Mouse (Mus musculus) layer of hippocampus, postnatal 10 days (tissue): ENCODE results near the gene Slc22a3. TPM values are rescaled to one million over a fixed set of nuclear protein-coding genes. Genes with fewer than 3 reads are reported as not detected.

Source experiments
- DNase-seq, 2 experiments: peaks; one replicate each; pipeline ENCODE4 v3.0.0; 2021; ENCODE audit warnings: low spot score in 2 of 2
- total RNA-seq, 2 experiments: library from RNA; stranded (reverse); gene quantifications; 2 replicates each; pipeline ENCODE4 v1.2.3; 2021

Slc22a3 gene
- total RNA-seq, 2 experiments from 2014 or later = 3.6 to 4.2 TPM

DNA sequence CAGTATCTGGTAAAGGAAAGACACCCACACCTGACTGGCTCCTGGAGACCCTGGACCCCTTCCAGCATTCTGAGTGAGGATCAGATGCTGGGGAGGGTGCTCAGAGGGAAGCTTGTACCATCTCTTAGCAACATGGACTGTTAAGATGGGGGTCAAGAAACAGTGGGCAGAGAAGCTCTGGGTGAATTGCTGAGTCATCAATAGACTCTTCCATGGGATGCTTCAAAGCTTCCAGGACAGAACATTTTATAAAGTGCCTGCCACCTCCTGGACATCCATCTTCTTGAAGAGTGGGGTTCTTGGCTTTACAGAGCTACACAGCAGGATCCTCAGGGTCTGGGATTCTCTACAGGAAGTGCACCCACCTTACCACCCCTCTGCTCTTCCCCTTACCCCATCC lies 35.0 kb downstream of the Slc22a3 start:
- no peak for DNase-seq

- DNase-seq = no peak
Measured at GRCm38 (mm10) chr17:12468745-12469144, 38.8 kb downstream of the Slc22a3 start.

DNA sequence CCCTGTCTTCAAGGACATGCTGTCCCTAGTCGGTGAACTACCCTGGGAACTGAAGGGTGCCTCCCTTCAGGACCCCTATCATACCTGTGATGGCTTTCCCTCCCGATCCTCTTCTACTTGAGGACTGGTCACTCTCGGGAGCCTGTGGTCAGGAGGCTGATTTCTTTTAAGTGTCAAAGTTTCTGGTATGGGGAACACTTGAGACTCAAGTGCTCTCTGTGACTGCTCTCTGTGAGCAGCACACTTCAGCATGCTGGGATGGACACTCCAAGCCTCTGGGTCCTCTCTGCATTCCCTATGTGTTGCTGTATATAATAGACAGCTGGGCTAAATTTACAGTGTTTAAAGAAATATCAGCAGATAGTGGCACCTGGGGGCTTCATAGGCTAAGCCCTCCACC lies 39.9 kb downstream of the Slc22a3 start:
- no peak for DNase-seq

DNA sequence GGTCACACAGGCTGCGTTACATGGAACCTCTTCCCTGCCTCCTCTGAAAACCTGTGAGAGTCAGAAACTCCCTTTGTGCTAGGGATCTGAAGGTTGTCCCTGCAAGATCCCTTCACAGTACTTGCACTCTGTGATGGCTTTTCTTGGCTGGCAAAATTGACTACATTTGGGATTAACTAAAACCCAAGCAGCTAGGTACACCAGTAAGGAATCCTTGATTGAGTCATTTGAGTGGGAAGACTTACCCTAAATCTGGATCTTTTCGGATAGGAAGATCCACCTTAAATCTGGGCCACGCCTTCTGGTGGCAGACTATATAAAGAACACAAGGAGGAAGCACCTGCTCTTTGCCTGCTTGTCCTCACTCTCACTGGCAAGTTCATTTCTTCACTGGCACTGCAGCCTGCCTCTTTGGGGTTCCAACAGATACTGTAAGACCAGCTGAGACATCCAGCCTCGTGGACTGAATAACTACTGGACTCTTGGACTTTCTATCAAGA lies 41.0 kb downstream of the Slc22a3 start:
- no peak for DNase-seq

DNA sequence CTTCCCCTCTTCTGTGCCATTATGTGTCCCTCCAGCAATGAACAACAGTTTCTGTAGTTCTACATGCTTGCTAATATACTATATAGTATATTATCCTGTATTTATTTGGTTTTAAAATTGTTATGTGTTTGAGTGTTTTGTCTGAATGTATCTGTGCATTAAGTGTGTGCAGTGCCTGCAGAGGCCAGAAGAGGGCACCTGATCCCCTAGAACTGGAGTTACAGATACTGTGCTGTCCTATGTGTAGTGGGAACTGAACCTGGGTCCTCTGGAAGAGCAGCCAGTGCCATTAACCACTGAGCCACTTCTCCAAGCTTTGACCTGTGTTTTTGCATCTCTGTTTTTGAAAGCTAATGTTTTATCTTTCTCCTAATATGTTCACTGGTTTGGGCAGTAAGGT lies 46.3 kb downstream of the Slc22a3 start:
- DNase-seq = no peak

DNA sequence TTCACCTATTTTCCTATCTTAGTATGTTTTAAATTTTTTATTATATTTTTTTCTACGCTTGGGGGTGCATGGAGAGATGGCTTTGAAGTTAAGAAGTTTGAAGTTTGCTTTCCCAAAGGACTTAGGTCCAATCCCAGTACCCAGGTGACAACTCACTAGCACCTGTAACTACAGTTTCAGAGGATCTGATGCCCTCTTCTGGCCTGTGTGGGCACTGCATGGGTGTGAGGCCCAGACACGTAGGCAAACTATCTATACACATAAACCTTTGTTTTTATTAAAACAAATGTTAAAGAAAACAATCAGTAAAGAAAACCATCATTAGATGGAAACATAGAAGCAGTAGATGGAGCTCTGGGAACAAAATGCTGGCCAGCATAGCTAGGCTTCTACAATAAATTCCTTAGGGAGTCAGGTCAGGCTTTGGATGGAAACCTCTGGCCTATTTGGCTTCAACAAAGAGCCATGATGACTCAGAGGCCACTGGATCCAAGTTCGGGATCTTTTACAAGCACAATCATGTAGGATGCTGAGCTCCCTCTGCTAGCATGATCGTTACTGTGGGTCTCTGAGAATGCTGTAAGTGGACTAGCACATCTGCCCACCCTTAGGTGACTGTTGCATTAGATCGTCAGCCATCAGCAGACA lies 52.2 kb downstream of the Slc22a3 start:
- peak; percentile 24 to 25 for DNase-seq

- DNase-seq = no peak
Measured at GRCm38 (mm10) chr17:12453691-12454090, 53.8 kb downstream of the Slc22a3 start.

GRCm38 (mm10) chr17:12452862-12453531 lies 54.5 kb downstream of the Slc22a3 start:
- DNase-seq = no peak

- DNase-seq = no peak
Measured at GRCm38 (mm10) chr17:12451234-12451633, 56.3 kb downstream of the Slc22a3 start.

- DNase-seq = no peak
Measured at GRCm38 (mm10) chr17:12444561-12444960, 62.9 kb downstream of the Slc22a3 start.

DNA sequence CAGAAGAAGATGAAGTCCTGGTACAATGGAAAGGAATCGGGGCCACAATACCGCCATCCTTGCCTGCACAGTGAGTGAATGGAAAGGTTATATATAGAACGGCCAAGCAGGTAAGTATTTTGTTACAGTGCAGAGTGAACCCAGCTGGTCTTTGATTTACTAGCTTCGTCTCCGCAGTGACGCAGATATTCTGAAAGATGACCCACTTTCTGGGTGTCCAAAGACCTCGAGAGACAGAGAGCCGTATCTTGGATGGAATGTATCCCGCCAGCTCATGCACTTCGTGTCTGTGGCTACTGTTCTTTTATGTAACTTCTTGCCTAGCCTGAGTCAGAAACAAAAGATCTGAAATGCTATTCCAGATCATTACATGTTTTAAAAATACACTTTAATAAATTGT lies 69.7 kb downstream of the Slc22a3 start:
- DNase-seq = no peak

DNA sequence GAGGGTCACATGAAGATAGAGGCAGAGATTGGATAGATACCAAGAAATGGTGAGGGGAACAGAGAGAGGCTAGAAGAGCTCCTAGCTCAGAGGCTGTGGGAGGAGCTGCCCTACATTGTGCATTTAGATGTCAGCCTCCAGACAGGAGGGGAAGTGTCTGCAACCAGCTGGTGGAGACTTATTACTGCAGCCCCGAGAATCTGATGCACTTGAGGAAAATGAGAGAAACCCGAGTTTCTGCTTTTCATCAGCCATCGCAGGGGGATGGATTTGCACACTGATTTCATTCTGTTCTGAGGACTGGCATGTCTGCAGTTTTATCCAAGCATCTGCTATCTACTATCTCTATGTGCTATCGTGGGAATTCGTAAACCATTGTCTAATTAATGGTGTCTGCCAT lies 75.8 kb downstream of the Slc22a3 start:
- no peak for DNase-seq

DNA sequence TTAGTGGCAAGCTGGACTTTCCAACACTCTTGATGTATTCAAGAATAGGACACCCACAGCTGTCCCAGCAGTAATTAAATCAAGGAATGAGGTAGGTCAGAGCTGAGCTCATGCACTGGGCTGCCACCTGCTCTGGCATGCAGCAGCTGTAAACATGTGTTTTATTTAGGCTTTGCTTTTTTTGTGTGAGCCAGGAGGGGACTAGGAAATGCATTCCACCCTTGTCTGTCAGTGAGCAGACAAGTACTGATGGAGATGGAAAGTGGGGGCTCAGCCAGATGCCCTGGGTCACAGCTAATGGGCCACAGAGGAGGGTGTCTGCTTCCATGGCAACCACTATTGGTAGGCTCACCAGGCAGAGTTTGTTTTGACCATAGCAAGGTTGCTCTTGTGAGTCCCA lies 79.1 kb downstream of the Slc22a3 start:
- DNase-seq = no peak

DNA sequence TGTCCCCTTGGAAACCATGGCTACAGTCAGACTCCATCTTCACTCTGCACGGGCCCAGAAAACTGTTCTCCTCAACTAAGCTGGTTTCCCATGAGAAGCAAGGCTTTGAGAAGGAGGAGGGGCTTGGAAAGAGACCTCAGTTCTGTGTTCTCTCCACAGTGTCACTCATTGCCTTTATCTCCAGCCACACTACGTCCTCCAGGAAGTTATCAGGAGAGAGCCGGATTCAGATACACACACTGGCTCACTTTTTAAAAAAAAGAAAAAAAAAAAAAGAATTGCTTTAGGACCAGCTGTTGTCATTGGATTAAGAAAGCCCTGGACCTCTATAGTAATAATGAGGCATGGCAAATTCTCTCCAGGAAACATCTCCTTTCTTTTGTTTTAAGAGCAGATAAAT lies 80.3 kb downstream of the Slc22a3 start:
- DNase-seq = no peak

DNA sequence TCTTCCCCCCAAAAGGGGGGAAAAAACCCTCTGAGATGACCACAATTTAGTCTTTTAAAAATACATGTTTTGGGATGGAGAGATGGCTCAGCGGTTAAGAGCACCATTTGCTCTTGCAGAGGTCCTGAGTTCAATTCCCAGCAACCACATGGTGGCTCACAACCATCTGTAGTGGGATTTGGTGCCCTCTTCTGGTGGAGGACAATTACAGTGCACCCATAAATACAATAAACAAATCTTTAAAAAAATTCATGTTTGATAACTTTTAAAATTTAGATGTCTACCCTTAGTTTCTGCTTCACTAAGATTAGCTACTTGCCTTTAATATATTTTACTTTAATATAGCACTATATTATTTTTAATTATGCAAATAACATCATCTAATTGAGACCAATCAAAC lies 85.4 kb downstream of the Slc22a3 start:
- no peak for DNase-seq

DNA sequence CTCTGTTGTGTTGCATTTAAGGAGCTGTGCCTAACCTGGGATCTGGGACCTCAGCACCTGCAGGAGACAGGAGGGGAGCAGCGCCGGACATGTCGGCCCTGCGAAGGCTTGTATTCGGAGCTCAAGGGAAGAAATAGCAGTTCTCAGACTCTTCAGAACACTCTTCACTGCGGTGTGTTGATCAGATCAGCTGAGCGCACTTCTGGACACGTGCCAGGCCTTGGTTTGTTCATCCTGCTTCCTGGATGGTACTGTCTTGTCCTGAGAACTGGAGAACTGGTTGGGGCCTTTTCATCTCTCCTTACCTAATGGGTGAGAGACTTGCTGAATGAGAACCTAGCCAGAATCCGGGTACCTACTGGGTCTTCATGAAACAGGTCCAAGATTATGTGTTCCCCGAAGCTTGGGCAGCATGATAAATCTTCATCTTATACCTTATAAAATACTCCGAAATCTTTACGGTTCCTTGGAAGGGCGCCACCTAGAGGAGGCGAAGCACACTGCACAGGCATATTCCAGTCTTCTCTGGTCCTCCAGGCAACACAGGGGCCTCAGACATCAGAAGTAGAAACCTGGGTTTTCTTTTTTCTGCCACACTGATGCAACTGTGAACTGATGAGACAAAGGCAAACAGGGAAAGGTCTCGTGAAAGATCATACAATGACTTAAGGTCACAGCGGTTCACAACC lies 86.5 kb downstream of the Slc22a3 start:
- no peak for DNase-seq

DNA sequence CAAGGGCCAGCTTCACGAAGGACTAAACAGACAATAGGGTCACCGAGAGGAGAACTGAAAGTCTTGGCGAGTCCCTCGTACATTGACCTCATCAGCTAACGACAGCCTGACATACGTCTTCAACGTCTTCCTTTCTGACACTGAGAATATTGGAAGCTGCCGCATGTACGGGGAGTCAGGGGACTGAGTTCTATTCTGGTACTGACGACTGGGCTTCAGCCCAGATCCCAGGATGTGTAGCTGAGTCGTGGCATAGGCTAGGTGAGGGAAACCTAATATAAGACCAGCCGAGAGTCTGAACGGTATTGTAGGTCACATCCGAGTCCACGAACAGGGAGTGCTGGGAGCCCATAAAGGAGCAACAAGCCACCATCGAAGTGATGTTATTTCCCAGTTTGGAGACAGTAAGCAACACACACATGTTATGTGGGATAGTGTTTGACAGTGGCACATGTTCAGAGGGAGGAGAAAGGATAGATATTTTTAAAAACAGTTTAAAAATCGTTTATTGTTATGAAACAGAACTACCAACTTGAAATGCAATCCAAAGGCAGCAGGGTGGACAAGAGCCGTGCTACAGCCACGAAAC lies 87.9 kb downstream of the Slc22a3 start:
- no peak for DNase-seq

- DNase-seq = peak; percentile 85
Measured at GRCm38 (mm10) chr17:12416250-12416895, 91.1 kb downstream of the Slc22a3 start.

- DNase-seq = no peak
Measured at GRCm38 (mm10) chr17:12415741-12416140, 91.8 kb downstream of the Slc22a3 start.

DNA sequence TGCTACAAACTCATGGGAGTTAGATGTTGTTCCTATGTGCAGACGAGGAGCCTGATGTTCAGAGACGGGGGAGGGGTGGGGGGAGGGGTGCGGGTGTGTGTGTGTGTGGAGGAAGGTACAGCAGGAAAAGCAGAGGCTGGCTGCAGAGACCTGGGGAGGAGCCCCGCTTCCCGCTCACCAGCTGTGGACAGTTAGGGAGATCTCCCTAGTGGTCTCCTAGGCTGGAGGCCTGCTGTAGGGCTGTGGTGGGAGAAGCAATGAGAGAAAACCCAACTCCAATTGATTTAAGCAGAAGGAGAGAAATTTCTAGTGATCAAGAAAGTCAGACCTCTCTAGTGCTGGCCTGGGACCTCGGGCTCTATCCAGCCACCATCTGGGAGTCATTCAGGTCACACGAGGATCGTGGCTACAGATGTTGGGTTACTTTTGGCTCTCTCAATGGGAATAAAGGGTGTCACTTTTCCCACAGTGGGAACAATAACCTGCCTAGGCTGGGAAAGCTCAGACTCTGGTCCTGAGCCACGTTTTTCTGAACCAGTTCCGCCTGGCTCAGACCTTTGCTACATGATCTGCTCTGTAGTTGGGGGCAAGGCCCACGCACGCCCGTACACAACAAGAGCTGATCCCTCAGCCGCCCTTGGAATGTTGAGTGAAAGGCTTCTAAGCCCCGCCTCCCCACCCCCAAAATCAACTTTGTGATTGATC lies 92.3 kb downstream of the Slc22a3 start:
- DNase-seq = no peak

- DNase-seq = no peak
Measured at GRCm38 (mm10) chr17:12412891-12413237, 94.6 kb downstream of the Slc22a3 start.
